Mouse (Mus musculus): ENCODE measurements around the gene Cubn.

Cubn gene

DNA sequence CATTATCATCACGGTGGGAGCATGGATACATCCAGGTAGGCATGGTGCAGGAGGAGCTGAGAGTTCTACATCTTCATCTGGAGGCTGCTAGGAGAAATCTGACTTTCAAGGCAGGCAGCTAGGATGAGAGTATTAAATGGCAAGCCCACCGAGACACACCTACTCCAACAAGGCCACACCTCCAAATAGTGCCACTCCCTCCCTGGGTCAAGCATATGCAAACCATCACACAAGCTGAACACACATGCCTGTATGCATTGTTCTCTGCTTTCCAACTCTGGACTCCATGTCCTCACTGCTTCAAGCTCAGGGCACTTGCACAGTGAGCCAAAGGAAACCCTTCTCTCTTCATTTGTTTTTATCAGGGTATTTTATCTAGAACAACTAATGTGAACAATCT, 233.0 kb downstream of the Cubn start:
- Histone ChIP-seq H3K36me3 (ENCODE audit: insufficient read depth, low read length) (peaks cover 25% of the 10 kb centered on the region), H3K4me3 (replicated peaks; ENCODE audit: low read length) (no peak overlapping the region), H3K9me3 (ENCODE audit: low read length) (peaks cover 8% of the 10 kb centered on the region), H3K4me1 (replicated peaks; ENCODE audit: low read depth, low read length) (peaks cover 38% of the 10 kb centered on the region), H3K27me3 (ENCODE audit: insufficient read depth, low read length) (no peaks in the 10 kb centered on the region)
- no peak for TF ChIP-seq CTCF (conservative IDR thresholded peaks at IDR 0.05; ENCODE audit: low read length)
- no peak for TF ChIP-seq POU5F1 (IDR thresholded peaks at IDR 0.05; ENCODE audit: borderline replicate concordance, low read length)
- TF ChIP-seq NANOG (IDR thresholded peaks at IDR 0.05; ENCODE audit: borderline replicate concordance, low read length): no peak

DNA sequence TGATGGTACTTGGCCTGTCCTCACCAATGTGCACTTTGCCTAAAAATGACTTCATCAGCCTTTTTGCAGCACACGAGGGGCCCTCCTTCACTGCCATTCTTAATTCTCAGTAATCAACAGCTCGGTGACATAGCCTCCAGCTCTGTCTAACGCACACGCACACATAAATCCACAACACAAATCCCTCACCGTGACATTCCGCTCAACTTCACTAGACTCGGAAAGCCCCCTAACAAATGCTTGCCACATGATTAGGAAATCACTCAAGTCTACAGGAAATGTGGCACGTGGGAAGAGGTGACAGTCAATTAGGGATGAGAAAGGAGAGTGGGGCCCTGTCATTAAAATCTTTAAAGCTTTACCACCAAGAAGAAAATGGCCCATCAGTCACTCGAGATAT, 250.9 kb downstream of the Cubn start:
- peaks cover 27% of the 10 kb centered on the region for H3K36me3 ChIP-seq (ENCODE audit: insufficient read depth, low read length)
- no peaks in the 10 kb centered on the region for H3K27me3 ChIP-seq (ENCODE audit: insufficient read depth, low read length)
- TF ChIP-seq CTCF (conservative IDR thresholded peaks at IDR 0.05; ENCODE audit: low read length): no peak
- TF ChIP-seq POU5F1 (IDR thresholded peaks at IDR 0.05; ENCODE audit: borderline replicate concordance, low read length): no peak
- no peak for TF ChIP-seq NANOG (IDR thresholded peaks at IDR 0.05; ENCODE audit: borderline replicate concordance, low read length)
- peaks cover 6% of the 10 kb centered on the region; the same call in 1 of the 2 replicates for H3K4me1 ChIP-seq (replicated peaks; ENCODE audit: low read depth, low read length)
- H3K4me3 ChIP-seq (replicated peaks; ENCODE audit: low read length): no peak overlapping the region
- H3K9me3 ChIP-seq (ENCODE audit: low read length): no peaks in the 10 kb centered on the region

DNA sequence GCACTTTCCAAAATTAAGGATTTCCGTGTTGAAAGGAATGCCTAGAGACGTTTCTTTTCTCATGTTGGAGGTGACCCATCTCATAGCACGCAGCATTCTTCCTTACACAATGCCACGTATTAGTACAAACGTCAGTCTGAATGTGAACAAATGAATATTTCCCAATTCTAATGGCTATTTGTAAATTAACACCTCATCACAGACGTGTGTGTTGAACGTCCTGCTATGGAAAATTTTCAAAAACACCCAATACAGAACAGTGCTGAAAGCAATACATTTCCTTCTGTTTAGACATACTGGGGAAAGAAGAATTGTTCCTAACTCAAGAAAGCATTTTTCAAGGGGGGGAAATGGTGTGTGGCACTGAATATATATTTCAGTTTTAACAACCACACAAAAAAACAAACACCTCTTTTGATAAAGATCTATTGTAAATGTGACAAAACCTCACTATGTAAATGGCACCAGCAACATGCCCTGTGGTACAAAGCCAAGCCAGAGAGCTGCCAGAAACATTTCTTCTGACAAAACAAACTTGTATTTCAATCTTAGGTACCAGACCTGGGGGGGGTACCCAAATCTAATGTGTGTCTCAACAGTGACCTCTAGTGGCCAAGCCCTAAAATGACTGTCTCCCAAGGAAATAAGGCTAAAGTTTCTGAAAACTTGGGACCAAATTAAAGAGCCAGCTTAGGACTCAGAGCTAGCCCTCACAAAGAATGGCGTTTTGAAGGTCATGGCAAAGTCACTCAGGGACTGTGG, 254.3 kb downstream of the Cubn start:
- peak; percentile 86 for TF ChIP-seq CTCF (conservative IDR thresholded peaks at IDR 0.05; ENCODE audit: low read length)
- no peak for TF ChIP-seq NANOG (IDR thresholded peaks at IDR 0.05; ENCODE audit: borderline replicate concordance, low read length)
- peaks cover 6% of the 10 kb centered on the region; the same call in 1 of the 2 replicates for H3K4me1 ChIP-seq (replicated peaks; ENCODE audit: low read depth, low read length)
- no peaks in the 10 kb centered on the region for H3K27me3 ChIP-seq (ENCODE audit: insufficient read depth, low read length)
- no peak overlapping the region for H3K4me3 ChIP-seq (replicated peaks; ENCODE audit: low read length)
- H3K9me3 ChIP-seq (ENCODE audit: low read length): no peaks in the 10 kb centered on the region
- peaks cover 22% of the 10 kb centered on the region for H3K36me3 ChIP-seq (ENCODE audit: insufficient read depth, low read length)

DNA sequence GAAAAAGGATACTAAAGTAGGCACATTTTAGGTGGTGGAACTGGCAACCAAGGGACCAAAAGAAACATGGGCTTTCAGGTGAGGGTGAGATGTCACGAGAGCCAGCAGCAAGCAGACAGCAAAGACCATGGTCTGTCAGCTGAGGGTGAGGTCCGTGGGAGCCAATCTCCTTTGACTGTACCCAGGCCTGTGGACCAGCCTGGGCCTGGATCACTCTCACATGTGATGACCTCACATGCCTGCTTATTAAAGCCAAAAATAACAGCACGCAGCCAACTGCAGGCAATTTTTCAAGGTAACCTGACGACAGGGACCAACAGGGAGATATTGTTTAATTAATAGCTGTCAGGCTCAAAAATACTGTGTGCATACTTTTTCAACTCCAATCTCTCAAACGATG, 255.9 kb downstream of the Cubn start:
- no peak overlapping the region for H3K4me3 ChIP-seq (replicated peaks; ENCODE audit: low read length)
- TF ChIP-seq POU5F1 (IDR thresholded peaks at IDR 0.05; ENCODE audit: borderline replicate concordance, low read length): no peak
- no peak for TF ChIP-seq NANOG (IDR thresholded peaks at IDR 0.05; ENCODE audit: borderline replicate concordance, low read length)
- no peak for TF ChIP-seq CTCF (conservative IDR thresholded peaks at IDR 0.05; ENCODE audit: low read length)
- peaks cover 6% of the 10 kb centered on the region; the same call in 1 of the 2 replicates for H3K4me1 ChIP-seq (replicated peaks; ENCODE audit: low read depth, low read length)
- H3K9me3 ChIP-seq (ENCODE audit: low read length): no peaks in the 10 kb centered on the region
- no peaks in the 10 kb centered on the region for H3K27me3 ChIP-seq (ENCODE audit: insufficient read depth, low read length)
- H3K36me3 ChIP-seq (ENCODE audit: insufficient read depth, low read length): peaks cover 14% of the 10 kb centered on the region

DNA sequence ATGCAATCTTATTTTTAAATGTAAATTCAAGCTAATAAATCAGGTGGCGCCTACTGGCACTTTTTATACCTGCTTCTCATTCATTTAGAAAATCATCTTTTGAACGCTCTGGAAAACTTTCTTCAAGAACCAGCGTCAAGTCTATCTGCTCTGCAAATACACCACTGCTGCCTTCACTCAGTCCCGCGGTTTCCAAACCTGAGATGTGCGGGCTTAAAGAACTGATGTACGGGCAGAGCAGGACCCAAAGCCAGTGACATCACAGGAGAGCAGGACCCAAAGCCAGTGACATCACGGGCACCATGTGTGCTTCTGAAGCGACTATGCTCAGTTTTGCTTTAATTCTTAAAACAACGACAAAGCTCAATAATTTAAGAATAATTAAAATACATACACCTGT, 256.8 kb downstream of the Cubn start:
- H3K4me3 ChIP-seq (replicated peaks; ENCODE audit: low read length): no peak overlapping the region
- H3K27me3 ChIP-seq (ENCODE audit: insufficient read depth, low read length): no peaks in the 10 kb centered on the region
- TF ChIP-seq NANOG (IDR thresholded peaks at IDR 0.05; ENCODE audit: borderline replicate concordance, low read length) (no peak), POU5F1 (IDR thresholded peaks at IDR 0.05; ENCODE audit: borderline replicate concordance, low read length) (no peak), CTCF (conservative IDR thresholded peaks at IDR 0.05; ENCODE audit: low read length) (no peak)
- no peaks in the 10 kb centered on the region for H3K9me3 ChIP-seq (ENCODE audit: low read length)
- peaks cover 8% of the 10 kb centered on the region for H3K36me3 ChIP-seq (ENCODE audit: insufficient read depth, low read length)
- H3K4me1 ChIP-seq (replicated peaks; ENCODE audit: low read depth, low read length): peaks cover 6% of the 10 kb centered on the region; the same call in 1 of the 2 replicates

DNA sequence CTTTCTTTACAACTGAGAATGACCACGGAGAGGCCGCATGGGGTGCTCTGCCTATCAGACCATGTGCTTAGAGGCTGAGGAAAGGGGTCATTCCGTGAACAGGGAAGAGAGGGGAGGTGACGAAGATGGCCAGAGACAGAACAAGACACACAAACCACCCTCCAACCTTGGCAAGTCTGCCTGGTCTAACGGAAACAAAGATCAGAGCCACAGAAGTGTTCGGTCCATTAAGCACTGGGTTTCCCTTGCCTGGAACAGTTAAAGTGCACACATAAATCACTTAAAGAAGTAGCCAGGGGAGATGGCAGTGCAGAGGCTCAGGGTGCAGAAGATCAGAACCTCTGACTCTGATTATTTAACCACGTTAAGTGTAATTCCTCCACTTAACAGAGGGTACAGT, 257.7 kb downstream of the Cubn start:
- Histone ChIP-seq H3K27me3 (ENCODE audit: insufficient read depth, low read length) (no peaks in the 10 kb centered on the region), H3K9me3 (ENCODE audit: low read length) (no peaks in the 10 kb centered on the region), H3K36me3 (ENCODE audit: insufficient read depth, low read length) (no peaks in the 10 kb centered on the region; the same call in 1 of the 2 replicates), H3K4me3 (replicated peaks; ENCODE audit: low read length) (no peak overlapping the region), H3K4me1 (replicated peaks; ENCODE audit: low read depth, low read length) (peaks cover 6% of the 10 kb centered on the region; the same call in 1 of the 2 replicates)
- no peak for TF ChIP-seq CTCF (conservative IDR thresholded peaks at IDR 0.05; ENCODE audit: low read length)
- no peak for TF ChIP-seq POU5F1 (IDR thresholded peaks at IDR 0.05; ENCODE audit: borderline replicate concordance, low read length)
- TF ChIP-seq NANOG (IDR thresholded peaks at IDR 0.05; ENCODE audit: borderline replicate concordance, low read length): no peak

DNA sequence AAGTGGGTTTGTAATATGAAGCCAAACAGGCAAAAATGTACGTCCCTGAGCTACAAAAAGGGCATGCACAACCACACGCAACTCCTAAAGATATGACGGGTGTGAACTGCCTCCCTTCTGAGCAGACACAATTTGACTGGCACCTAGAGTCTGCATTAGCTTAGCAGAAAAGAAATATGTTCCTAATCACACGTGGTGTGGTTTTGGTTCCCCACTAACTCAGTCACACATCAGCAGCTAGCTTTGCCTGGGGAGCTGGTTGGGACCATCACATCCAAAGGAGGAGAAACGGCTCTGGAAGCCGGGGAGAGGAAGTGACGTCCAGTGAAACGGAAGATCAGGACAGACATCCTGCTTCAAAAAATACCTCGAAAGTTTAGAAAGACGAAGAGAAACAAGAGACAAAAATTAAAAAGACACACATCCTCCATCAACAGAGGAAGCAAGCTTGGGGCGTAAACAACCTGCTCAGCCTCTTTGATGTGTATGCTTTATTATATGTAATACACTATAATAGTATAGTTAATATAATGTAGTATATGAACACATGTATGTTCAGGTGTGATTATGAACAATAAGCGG, 258.3 kb downstream of the Cubn start:
- Histone ChIP-seq H3K4me1 (replicated peaks; ENCODE audit: low read depth, low read length) (peaks cover 6% of the 10 kb centered on the region; the same call in 1 of the 2 replicates), H3K9me3 (ENCODE audit: low read length) (no peaks in the 10 kb centered on the region), H3K36me3 (ENCODE audit: insufficient read depth, low read length) (no peaks in the 10 kb centered on the region; the same call in 1 of the 2 replicates), H3K27me3 (ENCODE audit: insufficient read depth, low read length) (no peaks in the 10 kb centered on the region), H3K4me3 (replicated peaks; ENCODE audit: low read length) (no peak overlapping the region)
- TF ChIP-seq CTCF (conservative IDR thresholded peaks at IDR 0.05; ENCODE audit: low read length): no peak
- TF ChIP-seq POU5F1 (IDR thresholded peaks at IDR 0.05; ENCODE audit: borderline replicate concordance, low read length): no peak
- no peak for TF ChIP-seq NANOG (IDR thresholded peaks at IDR 0.05; ENCODE audit: borderline replicate concordance, low read length)

DNA sequence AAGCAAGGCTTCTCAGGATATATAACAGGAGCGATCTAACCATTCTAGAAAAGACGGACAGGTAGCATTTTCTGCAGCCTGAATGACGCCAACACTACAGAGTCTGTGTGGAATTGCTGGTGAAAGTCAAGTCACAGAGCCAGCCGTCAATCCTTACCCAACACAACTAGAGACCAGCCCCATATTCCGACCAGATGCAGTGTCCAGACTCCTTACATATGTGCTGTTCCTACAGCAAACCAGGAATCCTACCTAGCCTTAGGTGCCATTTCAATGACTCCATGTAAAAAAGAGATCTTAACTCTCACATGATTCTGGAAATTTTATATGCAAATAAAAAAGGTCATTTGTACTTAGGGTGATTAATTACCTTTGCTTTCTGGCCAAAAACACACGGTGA, 259.3 kb downstream of the Cubn start:
- TF ChIP-seq POU5F1 (IDR thresholded peaks at IDR 0.05; ENCODE audit: borderline replicate concordance, low read length) (no peak), CTCF (conservative IDR thresholded peaks at IDR 0.05; ENCODE audit: low read length) (no peak), NANOG (IDR thresholded peaks at IDR 0.05; ENCODE audit: borderline replicate concordance, low read length) (no peak)
- no peak overlapping the region for H3K4me3 ChIP-seq (replicated peaks; ENCODE audit: low read length)
- H3K4me1 ChIP-seq (replicated peaks; ENCODE audit: low read depth, low read length): no peaks in the 10 kb centered on the region

More for the DNA sequence above, 259.3 kb downstream of the Cubn start:
- H3K27me3 ChIP-seq (ENCODE audit: insufficient read depth, low read length): no peaks in the 10 kb centered on the region
- no peaks in the 10 kb centered on the region for H3K9me3 ChIP-seq (ENCODE audit: low read length)
- H3K36me3 ChIP-seq (ENCODE audit: insufficient read depth, low read length): no peaks in the 10 kb centered on the region; the same call in 1 of the 2 replicates
